Mouse (Mus musculus) kidney, postnatal 25 days (tissue): Measurements from ENCODE around the gene Olfr1231.

Experiments
- DNase-seq, 2 experiments: peaks; one replicate each; pipeline ENCODE4 v3.0.0; 2021; ENCODE audit warnings: mixed read lengths in 2 of 2

Gene Olfr1231

DNA sequence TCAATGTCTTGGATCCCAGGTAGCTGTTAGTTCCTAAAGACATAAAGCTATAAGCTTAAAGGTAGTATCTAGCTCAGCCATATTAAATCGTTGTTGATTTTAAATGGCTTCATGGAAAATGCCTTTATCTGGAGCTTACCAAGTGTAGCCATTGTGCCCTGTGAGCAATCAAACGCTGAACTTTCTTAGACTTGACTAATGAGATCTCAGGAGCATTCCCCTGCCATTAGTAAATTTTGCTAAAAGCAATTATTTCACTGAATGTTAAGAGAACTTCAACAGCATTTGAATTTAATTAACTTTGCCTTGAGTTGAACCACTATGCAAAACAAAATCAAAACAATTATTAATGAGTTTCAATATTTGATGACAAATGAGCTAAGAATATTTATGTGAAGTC is at the start of gene Olfr1231:
Gene Olfr1231, minus strand, starts transcription at position 101 of the 400 bp plus-strand sequence.
- no peak for DNase-seq

GRCm38 (mm10) chr2:89342298-89342697 is 35.4 kb upstream of the Olfr1231 start, which contains the start of gene Olfr1233:
Gene Olfr1233, minus strand, starts transcription at chr2:89342398.
- no peak for DNase-seq

GRCm38 (mm10) chr2:89329575-89329974 is 22.7 kb upstream of the Olfr1231 start, which contains the start of gene Olfr1232:
Gene Olfr1232, minus strand, starts transcription at chr2:89329675.
- DNase-seq: no peak

- DNase-seq: no peak
Observed at GRCm38 (mm10) chr2:89297168-89297567, 9.7 kb downstream of the Olfr1231 start, which contains the start of gene Olfr1230. Gene Olfr1230, minus strand, starts transcription at chr2:89297268.

DNA sequence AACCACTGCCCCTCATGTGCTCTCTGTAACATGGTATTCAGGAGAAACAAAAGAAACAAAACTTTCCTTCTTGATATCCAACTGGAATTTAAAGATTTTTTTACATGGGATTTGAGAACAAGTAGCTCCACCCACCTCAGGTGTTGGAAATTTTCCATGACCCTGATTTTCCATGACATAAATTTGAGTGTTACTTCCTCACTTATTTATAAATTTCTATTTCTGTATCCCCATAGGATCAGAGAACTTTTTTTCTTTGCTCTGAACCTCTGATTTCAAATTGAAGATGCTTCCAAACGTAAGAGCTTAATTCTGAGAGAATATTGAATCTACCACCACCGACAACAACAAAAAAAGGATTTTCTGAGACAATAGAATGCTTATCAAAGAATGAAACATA is 19.0 kb downstream of the Olfr1231 start, which contains the start of gene Olfr1229:
Gene Olfr1229, minus strand, starts transcription at position 101 of the 400 bp plus-strand sequence.
- no peak for DNase-seq

DNA sequence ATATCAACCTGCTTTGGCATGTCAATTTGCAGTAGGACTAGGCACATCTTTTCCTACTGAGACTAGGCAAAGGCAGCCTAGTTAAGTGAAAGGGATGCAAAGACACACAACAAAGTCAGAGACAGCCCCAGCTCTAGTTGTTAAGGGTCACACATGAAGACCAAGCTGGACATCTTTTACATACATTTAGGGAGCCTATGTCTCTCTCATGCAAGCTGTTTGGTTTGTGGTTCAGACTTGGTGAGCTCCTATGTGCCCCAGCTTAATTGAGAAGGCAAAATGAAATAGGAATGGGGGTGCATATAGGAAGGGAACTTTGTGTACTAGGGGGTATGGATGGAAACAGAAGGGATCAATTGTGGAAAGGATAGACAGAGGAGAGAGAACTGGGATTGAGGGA is 52.9 kb downstream of the Olfr1231 start, which contains the start of gene Olfr1228:
Gene Olfr1228, minus strand, starts transcription at position 101 of the 400 bp plus-strand sequence.
- DNase-seq: no peak
